In genomic region chr7:141092051-141092735, GRCm38 (mm10) we compare ENCODE assay signal across 8 mouse cellular contexts. TPM values are rescaled to one million over a fixed set of nuclear protein-coding genes. Genes with fewer than 3 reads are reported as not detected.
A peak's percentile ranks its signal among the peaks of the same experiment; 100 is the strongest.
DNase-seq lines count a peak whose midpoint lies in the region; ATAC-seq and TF ChIP-seq lines count a peak whose summit lies in the region.

No protein-coding gene starts in this region.

- TF ChIP-seq RAD21 in CH12.LX (IDR thresholded peaks at IDR 0.05; ENCODE audit: low read depth, low read length) = peak; percentile 94

- peaks cover 37 to 60% of the 10 kb centered on the region in 2 experiments for H3K4me1 ChIP-seq in CH12.LX (ENCODE audit: control insufficient read depth in 1 of 2, insufficient read depth in 2 of 2)
- H3K4me1 ChIP-seq in erythroblast, embryonic 14.5 days (ENCODE audit: control insufficient read depth) = peaks cover 56% of the 10 kb centered on the region
- H3K4me1 ChIP-seq in heart, embryonic 14.5 days (ENCODE audit: control insufficient read depth in 2 of 2, insufficient read depth in 2 of 2, low read length in 2 of 2) = peaks cover 4 to 6% of the 10 kb centered on the region in 2 experiments; a peak in 2 of 4 replicates
- H3K4me1 ChIP-seq in kidney, embryonic 16.5 days (ENCODE audit: insufficient read depth, low read length) = peaks cover 23% of the 10 kb centered on the region
- H3K4me1 ChIP-seq in lung, embryonic 14.5 days (ENCODE audit: insufficient read depth) = peaks cover 4% of the 10 kb centered on the region; the same call in 1 of the 2 replicates
- peaks cover 11% of the 10 kb centered on the region; the same call in 1 of the 2 replicates for H3K4me1 ChIP-seq in neural tube, embryonic 15.5 days

- dilution Hi-C loops in CH12.LX (cut with MboI; ENCODE audit: extremely low pct_ligation_motif_present, extremely low pct_unique_long_range_greater_than_20kb, low sequenced_read_pairs) = no loop called here

- no peak for TF ChIP-seq EP300 in CH12.LX (IDR thresholded peaks at IDR 0.05; ENCODE audit: low read length)

- peak overlapping the region; percentile 24; the same call in 1 of the 2 replicates for H3K4me2 ChIP-seq in CH12.LX (ENCODE audit: insufficient read depth, low read depth, poor library complexity, severe bottlenecking)
- H3K4me2 ChIP-seq in heart, embryonic 14.5 days (ENCODE audit: low read length) = peak overlapping the region; percentile 58
- H3K4me2 ChIP-seq in kidney, embryonic 16.5 days (replicated peaks; ENCODE audit: low read depth, low read length) = peak overlapping the region; percentile 39
- peak overlapping the region; percentile 56 for H3K4me2 ChIP-seq in lung, embryonic 14.5 days
- peak overlapping the region; percentile 53 for H3K4me2 ChIP-seq in neural tube, embryonic 15.5 days

- H3K27me3 ChIP-seq in CH12.LX (replicated peaks) = no peaks in the 10 kb centered on the region
- H3K27me3 ChIP-seq in erythroblast, embryonic 14.5 days (ENCODE audit: control insufficient read depth) = peaks cover 37% of the 10 kb centered on the region
- peaks cover 41% of the 10 kb centered on the region for H3K27me3 ChIP-seq in heart, embryonic 14.5 days (ENCODE audit: control insufficient read depth, insufficient read depth, low read length)
- peaks cover 20% of the 10 kb centered on the region for H3K27me3 ChIP-seq in kidney, embryonic 16.5 days (ENCODE audit: insufficient read depth, low read length)
- peaks cover 21% of the 10 kb centered on the region for H3K27me3 ChIP-seq in lung, embryonic 14.5 days (ENCODE audit: insufficient read depth, low read length)
- H3K27me3 ChIP-seq in neural tube, embryonic 15.5 days (replicated peaks) = peaks cover 45% of the 10 kb centered on the region

- ATAC-seq in heart, embryonic 14.5 days (ENCODE audit: insufficient number of reproducible peaks, insufficient read depth, low FRiP score, low read depth) = peak; percentile 73
- ATAC-seq in kidney, embryonic 16.5 days (ENCODE audit: low FRiP score, low TSS enrichment) = peak; percentile 68
- peak; percentile 87 for ATAC-seq in lung, embryonic 14.5 days (ENCODE audit: insufficient read depth)
- peak; percentile 73 for ATAC-seq in neural tube, embryonic 15.5 days (ENCODE audit: low FRiP score)

- 6% methylated on average over 37 of the region's 37 CpGs for WGBS in heart, embryonic 14.5 days
- 6% methylated on average over 37 of the region's 37 CpGs for WGBS in kidney, embryonic 16.5 days
- 7% methylated on average over 37 of the region's 37 CpGs for WGBS in lung, embryonic 14.5 days
- WGBS in neural tube, embryonic 15.5 days = 8% methylated on average over 37 of the region's 37 CpGs

- peaks cover 6% of the 10 kb centered on the region; the same call in 1 of the 2 replicates for H3K79me2 ChIP-seq in CH12.LX (replicated peaks; ENCODE audit: control insufficient read depth, extremely low read depth, insufficient read depth, poor library complexity, severe bottlenecking)

- peak; percentile 88 for DNase-seq in CH12.LX (ENCODE audit: extremely low read depth)
- DNase-seq in brain, embryonic 14.5 days (ENCODE audit: low read depth) = peak; percentile 80
- peak; percentile 86 for DNase-seq in lung, embryonic 14.5 days
- peak; percentile 80 to 83 for DNase-seq in thymus, postnatal 10 days (ENCODE audit: low spot score in 2 of 2)

- peak; percentile 62 for TF ChIP-seq POLR2A in CH12.LX (IDR thresholded peaks at IDR 0.05; ENCODE audit: low read depth, low read length)
- TF ChIP-seq POLR2A in brain, embryonic 14.5 days (IDR thresholded peaks at IDR 0.05; ENCODE audit: borderline replicate concordance, extremely low read depth, insufficient read depth, insufficient read length, poor library complexity, severe bottlenecking) = no peak

- no peak overlapping the region for H3K4me3 ChIP-seq in CH12.LX (replicated peaks in 1 of 3; ENCODE audit: low read depth in 2 of 3, low read length in 2 of 3, poor library complexity in 1 of 3)
- peak overlapping the region; percentile 21 for H3K4me3 ChIP-seq in erythroblast, embryonic 14.5 days (replicated peaks)
- peak overlapping the region; percentile 9 to 12; a peak in 1 of 4 replicates for H3K4me3 ChIP-seq in heart, embryonic 14.5 days (ENCODE audit: control insufficient read depth in 1 of 2, insufficient read depth in 1 of 2, low read depth in 1 of 2, low read length in 2 of 2)
- peak overlapping the region; percentile 23 for H3K4me3 ChIP-seq in kidney, embryonic 16.5 days (ENCODE audit: low read length)
- peak overlapping the region; percentile 14; the same call in 1 of the 2 replicates for H3K4me3 ChIP-seq in lung, embryonic 14.5 days (ENCODE audit: low read depth, low read length)
- peak overlapping the region; percentile 25 for H3K4me3 ChIP-seq in neural tube, embryonic 15.5 days (replicated peaks)

- H3K9me3 ChIP-seq in CH12.LX (replicated peaks; ENCODE audit: low read length) = no peaks in the 10 kb centered on the region
- no peaks in the 10 kb centered on the region; the same call in 1 of the 2 replicates for H3K9me3 ChIP-seq in erythroblast, embryonic 14.5 days (ENCODE audit: control insufficient read depth, low read length)
- no peaks in the 10 kb centered on the region for H3K9me3 ChIP-seq in heart, embryonic 14.5 days (ENCODE audit: control insufficient read depth, low read length)
- H3K9me3 ChIP-seq in kidney, embryonic 16.5 days (ENCODE audit: low read length) = no peaks in the 10 kb centered on the region
- no peaks in the 10 kb centered on the region for H3K9me3 ChIP-seq in lung, embryonic 14.5 days (ENCODE audit: low read depth, low read length)
- H3K9me3 ChIP-seq in neural tube, embryonic 15.5 days (replicated peaks) = no peaks in the 10 kb centered on the region

- no peak overlapping the region for H3K27ac ChIP-seq in CH12.LX (ENCODE audit: insufficient read depth, low read depth)
- no peak overlapping the region for H3K27ac ChIP-seq in heart, embryonic 14.5 days (replicated peaks in 1 of 2; ENCODE audit: control insufficient read depth in 1 of 2, insufficient read depth in 1 of 2, low read depth in 2 of 2, low read length in 2 of 2)
- no peak overlapping the region for H3K27ac ChIP-seq in kidney, embryonic 16.5 days (ENCODE audit: low read length)
- no peak overlapping the region for H3K27ac ChIP-seq in lung, embryonic 14.5 days (ENCODE audit: low read depth)
- H3K27ac ChIP-seq in neural tube, embryonic 15.5 days (replicated peaks) = no peak overlapping the region

- peaks cover 26 to 56% of the 10 kb centered on the region in 2 experiments for H3K36me3 ChIP-seq in CH12.LX (replicated peaks in 1 of 2; ENCODE audit: control insufficient read depth in 1 of 2, insufficient read depth in 1 of 2, low read length in 1 of 2)
- peaks cover 2% of the 10 kb centered on the region; the same call in 1 of the 2 replicates for H3K36me3 ChIP-seq in erythroblast, embryonic 14.5 days (ENCODE audit: control insufficient read depth)
- no peaks in the 10 kb centered on the region for H3K36me3 ChIP-seq in heart, embryonic 14.5 days (ENCODE audit: control insufficient read depth, insufficient read depth, low read length)
- no peaks in the 10 kb centered on the region for H3K36me3 ChIP-seq in kidney, embryonic 16.5 days (ENCODE audit: insufficient read depth, low read length)
- H3K36me3 ChIP-seq in lung, embryonic 14.5 days (ENCODE audit: insufficient read depth) = no peaks in the 10 kb centered on the region
- H3K36me3 ChIP-seq in neural tube, embryonic 15.5 days = no peaks in the 10 kb centered on the region

- H3K9ac ChIP-seq in CH12.LX (ENCODE audit: insufficient read depth, low read depth) = no peak overlapping the region; the same call in 1 of the 2 replicates
- H3K9ac ChIP-seq in heart, embryonic 14.5 days (ENCODE audit: low read length) = no peak overlapping the region
- H3K9ac ChIP-seq in kidney, embryonic 16.5 days (replicated peaks; ENCODE audit: low read length) = peak overlapping the region; percentile 36
- H3K9ac ChIP-seq in lung, embryonic 14.5 days = no peak overlapping the region
- H3K9ac ChIP-seq in neural tube, embryonic 15.5 days (replicated peaks) = 0 out of 2 replicates have a peak overlapping the region, but pooled peaks have one; percentile 17

- in situ Hi-C loops in CH12.LX (cut with MboI; ENCODE audit: low pct_ligation_motif_present, low pct_unique_long_range_greater_than_20kb, low sequenced_read_pairs) = no loop called here

- TF ChIP-seq CTCF in CH12.LX (conservative IDR thresholded peaks at IDR 0.05 in 1 of 2, IDR thresholded peaks at IDR 0.05 in 1 of 2; ENCODE audit: low read depth in 2 of 2, low read length in 2 of 2) = peak in 1 of 2 experiments; percentile 95; a peak in 2 of 4 replicates
- peak; percentile 43; the same call in 1 of the 2 replicates for TF ChIP-seq CTCF in brain, embryonic 14.5 days (IDR thresholded peaks at IDR 0.05; ENCODE audit: borderline replicate concordance, extremely low read depth, insufficient read depth, insufficient read length)
- peak; percentile 66 for TF ChIP-seq CTCF in lung, embryonic 14.5 days (IDR thresholded peaks at IDR 0.05; ENCODE audit: low read depth)

RNA-seq across cellular contexts. Expression of gene Sigirr, which starts 8.2 kb away (rescaled TPM):
- total RNA-seq in CH12.LX (2012; rRNA removed) (12.9 and 19.2 TPM in 2 replicates), CH12.LX (2014; rRNA removed) (13.2 and 15.6 TPM in 2 replicates)
- 15.2 and 16.1 TPM in 2 replicates for polyA plus RNA-seq in CH12.LX (2012; ENCODE audit: insufficient read length, low read depth)
- polyA plus RNA-seq in brain, embryonic 14.5 days (2012; rRNA removed) = 1.8 and 2.1 TPM in 2 replicates
- polyA plus RNA-seq in erythroblast, embryonic 14.5 days (2012) = 0.16 and 0.19 TPM in 2 replicates
- polyA plus RNA-seq in heart, embryonic 14.5 days (2014; fragmentation: Nextera tagmentation; extraction: Ambion mirVana) = 2.8 TPM in 2 replicates
- polyA plus RNA-seq in kidney, embryonic 16.5 days (2015; fragmentation: Nextera tagmentation; extraction: Ambion mirVana) = 37.7 and 45.2 TPM in 2 replicates
- polyA plus RNA-seq in lung, embryonic 14.5 days (2014; fragmentation: Nextera tagmentation; extraction: Ambion mirVana) = 7.8 and 9.8 TPM in 2 replicates
- polyA plus RNA-seq in neural tube, embryonic 15.5 days (2015; fragmentation: Nextera tagmentation; extraction: Ambion mirVana) = 3.3 and 7.8 TPM in 2 replicates

RNA-seq across cellular contexts. Expression of gene Pkp3, which starts 14.2 kb away (rescaled TPM):
- total RNA-seq in CH12.LX (2012; rRNA removed) (52.8 and 63.1 TPM in 2 replicates), CH12.LX (2014; rRNA removed) (23.9 and 25.3 TPM in 2 replicates)
- 37.8 and 38.0 TPM in 2 replicates for polyA plus RNA-seq in CH12.LX (2012; ENCODE audit: insufficient read length, low read depth)
- polyA plus RNA-seq in brain, embryonic 14.5 days (2012; rRNA removed) = 2.5 and 2.9 TPM in 2 replicates
- polyA plus RNA-seq in erythroblast, embryonic 14.5 days (2012) = 0.03 and 0.05 TPM in 2 replicates
- polyA plus RNA-seq in heart, embryonic 14.5 days (2014; fragmentation: Nextera tagmentation; extraction: Ambion mirVana) = 0.23 TPM in 1 of 2 replicates, not detected in the other
- 9.2 and 10.5 TPM in 2 replicates for polyA plus RNA-seq in kidney, embryonic 16.5 days (2015; fragmentation: Nextera tagmentation; extraction: Ambion mirVana)
- 7.5 and 8.7 TPM in 2 replicates for polyA plus RNA-seq in lung, embryonic 14.5 days (2014; fragmentation: Nextera tagmentation; extraction: Ambion mirVana)
- 0.18 and 8.4 TPM in 2 replicates for polyA plus RNA-seq in neural tube, embryonic 15.5 days (2015; fragmentation: Nextera tagmentation; extraction: Ambion mirVana)

RNA-seq across cellular contexts. Expression of gene Ano9, which starts 25.4 kb away (rescaled TPM):
- total RNA-seq in CH12.LX (2012; rRNA removed) = 0.04 TPM in 2 replicates
- total RNA-seq in CH12.LX (2014; rRNA removed) = not detected in 2 replicates
- not detected in 2 replicates for polyA plus RNA-seq in CH12.LX (2012; ENCODE audit: insufficient read length, low read depth)
- polyA plus RNA-seq in brain, embryonic 14.5 days (2012; rRNA removed) = 0.44 and 1.4 TPM in 2 replicates
- polyA plus RNA-seq in erythroblast, embryonic 14.5 days (2012) = not detected in 2 replicates
- polyA plus RNA-seq in heart, embryonic 14.5 days (2014; fragmentation: Nextera tagmentation; extraction: Ambion mirVana) = 0.34 TPM in 1 of 2 replicates, not detected in the other
- 8.0 and 8.6 TPM in 2 replicates for polyA plus RNA-seq in kidney, embryonic 16.5 days (2015; fragmentation: Nextera tagmentation; extraction: Ambion mirVana)
- 4.2 and 4.3 TPM in 2 replicates for polyA plus RNA-seq in lung, embryonic 14.5 days (2014; fragmentation: Nextera tagmentation; extraction: Ambion mirVana)
- 0.60 and 1.4 TPM in 2 replicates for polyA plus RNA-seq in neural tube, embryonic 15.5 days (2015; fragmentation: Nextera tagmentation; extraction: Ambion mirVana)

RNA-seq across cellular contexts. Expression of gene Ptdss2, which starts 30.0 kb away (rescaled TPM):
- total RNA-seq in CH12.LX (2012; rRNA removed) (10.6 and 12.0 TPM in 2 replicates), CH12.LX (2014; rRNA removed) (2.5 and 2.9 TPM in 2 replicates)
- 22.9 and 33.5 TPM in 2 replicates for polyA plus RNA-seq in CH12.LX (2012; ENCODE audit: insufficient read length, low read depth)
- 55.3 and 57.0 TPM in 2 replicates for polyA plus RNA-seq in brain, embryonic 14.5 days (2012; rRNA removed)
- 148 and 156 TPM in 2 replicates for polyA plus RNA-seq in erythroblast, embryonic 14.5 days (2012)
- polyA plus RNA-seq in heart, embryonic 14.5 days (2014; fragmentation: Nextera tagmentation; extraction: Ambion mirVana) = 51.8 and 65.6 TPM in 2 replicates
- 85.5 and 86.7 TPM in 2 replicates for polyA plus RNA-seq in kidney, embryonic 16.5 days (2015; fragmentation: Nextera tagmentation; extraction: Ambion mirVana)
- polyA plus RNA-seq in lung, embryonic 14.5 days (2014; fragmentation: Nextera tagmentation; extraction: Ambion mirVana) = 50.6 and 57.7 TPM in 2 replicates
- polyA plus RNA-seq in neural tube, embryonic 15.5 days (2015; fragmentation: Nextera tagmentation; extraction: Ambion mirVana) = 83.2 and 86.7 TPM in 2 replicates

RNA-seq across cellular contexts. Expression of gene B4galnt4, which starts 31.3 kb away (rescaled TPM):
- 11.2 and 13.1 TPM in 2 replicates for total RNA-seq in CH12.LX (2012; rRNA removed)
- total RNA-seq in CH12.LX (2014; rRNA removed) = 0.70 and 0.91 TPM in 2 replicates
- 2.9 TPM in 2 replicates for polyA plus RNA-seq in CH12.LX (2012; ENCODE audit: insufficient read length, low read depth)
- 151 and 166 TPM in 2 replicates for polyA plus RNA-seq in brain, embryonic 14.5 days (2012; rRNA removed)
- polyA plus RNA-seq in erythroblast, embryonic 14.5 days (2012) = 0.03 and 0.15 TPM in 2 replicates
- polyA plus RNA-seq in heart, embryonic 14.5 days (2014; fragmentation: Nextera tagmentation; extraction: Ambion mirVana) = 0.27 and 0.66 TPM in 2 replicates
- polyA plus RNA-seq in kidney, embryonic 16.5 days (2015; fragmentation: Nextera tagmentation; extraction: Ambion mirVana) = 13.2 and 13.9 TPM in 2 replicates
- polyA plus RNA-seq in lung, embryonic 14.5 days (2014; fragmentation: Nextera tagmentation; extraction: Ambion mirVana) = 5.6 and 7.1 TPM in 2 replicates
- polyA plus RNA-seq in neural tube, embryonic 15.5 days (2015; fragmentation: Nextera tagmentation; extraction: Ambion mirVana) = 39.3 and 51.2 TPM in 2 replicates

Comparison
In these comparisons a context has a peak if more than half of its experiments do, and no peak if none do; other contexts are left out.
1. H3K4me3 ChIP-seq: peak in erythroblast, embryonic 14.5 days (single experiment), heart, embryonic 14.5 days (2 of 2), kidney, embryonic 16.5 days (single experiment), lung, embryonic 14.5 days (single experiment) and neural tube, embryonic 15.5 days (single experiment); none in CH12.LX (0 of 3).
2. H3K9ac ChIP-seq: peak in kidney, embryonic 16.5 days (single experiment) and neural tube, embryonic 15.5 days (single experiment); none in CH12.LX (single experiment), heart, embryonic 14.5 days (single experiment) and lung, embryonic 14.5 days (single experiment).
3. Peak in every context shown above with its lines, with median percentiles within 50 percentile points of each other: DNase-seq, H3K4me2 ChIP-seq and ATAC-seq.